Mouse (Mus musculus) monocyte, adult 2 months (primary cell): ENCODE measurements around the gene Gm13283.
"Not testable (repeated sequence)": the region's sequence is repeated elsewhere in the genome, so short reads cannot be mapped to it uniquely, and the experiment has no call there.

ENCODE experiments used
- DNase-seq, 2 experiments: peaks; one replicate each; pipeline ENCODE4 v3.0.0; 2022; ENCODE audit warnings: low spot score in 2 of 2, low read depth in 1 of 2

The Gm13283 gene

GRCm38 (mm10) chr4:88762341-88762740, 2.4 kb downstream of the Gm13283 start:
- DNase-seq: not testable (repeated sequence)

GRCm38 (mm10) chr4:88763384-88764018, 3.6 kb downstream of the Gm13283 start:
- peak in 1 of 2 experiments; percentile 45 for DNase-seq

GRCm38 (mm10) chr4:88773534-88773933, 13.6 kb downstream of the Gm13283 start, which contains the start of gene Gm13290:
Gm13290 (plus strand) TSS chr4:88773834.
- DNase-seq: not testable (repeated sequence)

GRCm38 (mm10) chr4:88776622-88777021, 16.7 kb downstream of the Gm13283 start, which contains the start of gene Gm13289:
Gm13289 (plus strand) TSS chr4:88776922.
- not testable (repeated sequence) for DNase-seq

GRCm38 (mm10) chr4:88779550-88779949, 19.6 kb downstream of the Gm13283 start, which contains the start of gene Gm13272:
Gm13272 (plus strand) TSS chr4:88779850.
- DNase-seq: not testable (repeated sequence)

- not testable (repeated sequence) for DNase-seq
Measured at GRCm38 (mm10) chr4:88780320-88780719, 20.4 kb downstream of the Gm13283 start.

- DNase-seq: not testable (repeated sequence)
Measured at GRCm38 (mm10) chr4:88781831-88782230, 21.9 kb downstream of the Gm13283 start, which contains the start of gene Ifnz. Ifnz (plus strand) TSS chr4:88782131.

GRCm38 (mm10) chr4:88782335-88782734, 22.4 kb downstream of the Gm13283 start:
- peak in 1 of 2 experiments; percentile 4 for DNase-seq

- DNase-seq: not testable (repeated sequence)
Measured at GRCm38 (mm10) chr4:88785409-88785808, 25.5 kb downstream of the Gm13283 start, which contains the start of gene Gm13276. Gm13276 (plus strand) TSS chr4:88785709.

- DNase-seq: peak in 1 of 2 experiments; percentile 58
Measured at GRCm38 (mm10) chr4:88788402-88788801, 28.5 kb downstream of the Gm13283 start, which contains the start of gene Gm13277. Gm13277 (plus strand) TSS chr4:88788632.

- not testable (repeated sequence) for DNase-seq
Measured at GRCm38 (mm10) chr4:88791250-88791649, 31.3 kb downstream of the Gm13283 start, which contains the start of gene Gm13278. Gm13278 (plus strand) TSS chr4:88791550.

GRCm38 (mm10) chr4:88793936-88794675, 34.2 kb downstream of the Gm13283 start, which contains the start of gene Gm13275:
Gm13275 (plus strand) TSS chr4:88794487.
- DNase-seq: peak; percentile 61 to 85

- not testable (repeated sequence) for DNase-seq
Measured at GRCm38 (mm10) chr4:88797097-88797496, 37.2 kb downstream of the Gm13283 start, which contains the start of gene Gm13279. Gm13279 (plus strand) TSS chr4:88797397.

- not testable (repeated sequence) for DNase-seq
Measured at GRCm38 (mm10) chr4:88799365-88799764, 39.4 kb downstream of the Gm13283 start, which contains the start of gene Gm13285. Gm13285 (plus strand) TSS chr4:88799665.

GRCm38 (mm10) chr4:88802954-88803353, 43.0 kb downstream of the Gm13283 start, which contains the start of gene Gm13287:
Gm13287 (plus strand) TSS chr4:88803254.
- not testable (repeated sequence) for DNase-seq

- not testable (repeated sequence) for DNase-seq
Measured at GRCm38 (mm10) chr4:88805231-88805630, 45.3 kb downstream of the Gm13283 start, which contains the start of gene Gm13288. Gm13288 (plus strand) TSS chr4:88805531.

GRCm38 (mm10) chr4:88805761-88806160, 45.8 kb downstream of the Gm13283 start:
- peak in 1 of 2 experiments; percentile 2 for DNase-seq
